Mouse (Mus musculus): ENCODE results near the gene Fcgr2b.

- TF ChIP-seq CTCF (conservative IDR thresholded peaks at IDR 0.05; ENCODE audit: low read length) (no peak), POU5F1 (IDR thresholded peaks at IDR 0.05; ENCODE audit: borderline replicate concordance, low read length) (no peak)
These were observed 44.3 kb downstream of the Fcgr2b start for GRCm38 (mm10) chr1:170932043-170932442.
